Mouse (Mus musculus): ENCODE results near the gene Leprot. TPM values are rescaled to one million over a fixed set of nuclear protein-coding genes. Genes with fewer than 3 reads are reported as not detected.

Leprot gene
- total and polyA plus RNA-seq, 3 experiments, result 51.5 to 51.7 TPM; not detected in 1

DNA sequence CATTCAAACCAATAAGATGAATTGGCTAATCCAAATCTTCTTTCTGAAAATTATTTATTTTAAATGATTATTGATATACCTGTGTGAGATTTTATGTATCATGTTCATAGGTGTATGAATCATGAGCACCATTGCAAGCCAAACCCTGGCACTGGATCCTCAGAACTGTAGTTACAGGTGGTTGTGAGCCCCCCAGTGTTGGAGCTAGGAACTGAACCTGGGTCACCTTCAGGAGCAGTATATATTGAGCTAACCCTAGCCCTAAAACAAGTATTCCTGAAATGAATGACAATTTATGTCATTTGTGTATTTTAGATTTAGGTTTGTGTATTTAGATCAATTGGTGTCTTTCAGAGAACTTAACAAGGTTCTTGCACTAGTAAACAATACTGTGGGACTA lies 45.8 kb upstream of the Leprot start:
- H3K79me2 ChIP-seq (ENCODE audit: control insufficient read depth, insufficient read depth, low read length, poor library complexity), result no peaks in the 10 kb centered on the region
- peaks cover 0 to 4% of the 10 kb centered on the region in 2 experiments; a peak in 2 of 4 replicates for H3K36me3 ChIP-seq (ENCODE audit: control insufficient read depth in 1 of 2, insufficient read depth in 2 of 2, low read length in 2 of 2)
- H3K27ac ChIP-seq (ENCODE audit: control insufficient read depth, low read depth, low read length), result no peak overlapping the region
- no peaks in the 10 kb centered on the region for H3K27me3 ChIP-seq (ENCODE audit: control insufficient read depth in 1 of 2, insufficient read depth in 2 of 2, low read length in 2 of 2)
- no peak for TF ChIP-seq MYC (IDR thresholded peaks at IDR 0.05; ENCODE audit: low read depth, low read length)
- peak; percentile 65 for TF ChIP-seq SMC3 (IDR thresholded peaks at IDR 0.05; ENCODE audit: low read depth, low read length)
- peak; percentile 37 for TF ChIP-seq RAD21 (IDR thresholded peaks at IDR 0.05; ENCODE audit: low read depth, low read length)
- no peak for TF ChIP-seq MAZ (IDR thresholded peaks at IDR 0.05; ENCODE audit: low read depth, low read length)
- peak; percentile 29 to 57 (median 40); a peak in 5 of 6 replicates for TF ChIP-seq CTCF (IDR thresholded peaks at IDR 0.05 in 2 of 3, conservative IDR thresholded peaks at IDR 0.05 in 1 of 3; ENCODE audit: control insufficient read depth in 1 of 3, insufficient read depth in 1 of 3, low read depth in 2 of 3, low read length in 3 of 3, poor library complexity in 1 of 3, severe bottlenecking in 1 of 3)
- no peak for TF ChIP-seq JUND (IDR thresholded peaks at IDR 0.05; ENCODE audit: low read depth, low read length)
- no peak for TF ChIP-seq GATA1 (IDR thresholded peaks at IDR 0.05; ENCODE audit: low read depth, low read length)
- no peak for TF ChIP-seq ETS1 (IDR thresholded peaks at IDR 0.05; ENCODE audit: low read depth, low read length)
- TF ChIP-seq USF1 (IDR thresholded peaks at IDR 0.05; ENCODE audit: low read depth, low read length), result no peak
- no peak for TF ChIP-seq MAFK (IDR thresholded peaks at IDR 0.05; ENCODE audit: borderline replicate concordance, low read depth, low read length)
- TF ChIP-seq KAT2A (conservative IDR thresholded peaks at IDR 0.05; ENCODE audit: low read depth, low read length), result no peak
- H3K9me3 ChIP-seq (replicated peaks; ENCODE audit: insufficient read depth, low read length), result no peaks in the 10 kb centered on the region
- no peaks in the 10 kb centered on the region for H3K4me1 ChIP-seq (ENCODE audit: control insufficient read depth in 1 of 2, insufficient read depth in 2 of 2, low read length in 2 of 2)
- no peak overlapping the region for H3K4me3 ChIP-seq (ENCODE audit: control insufficient read depth in 1 of 2, insufficient read depth in 1 of 2, low read depth in 2 of 2, low read length in 2 of 2)
- H3K9ac ChIP-seq (ENCODE audit: control insufficient read depth, low read depth, low read length, poor library complexity, severe bottlenecking), result no peak overlapping the region
- DNase-seq (ENCODE audit: low read depth, low spot score), result peak; percentile 41

DNA sequence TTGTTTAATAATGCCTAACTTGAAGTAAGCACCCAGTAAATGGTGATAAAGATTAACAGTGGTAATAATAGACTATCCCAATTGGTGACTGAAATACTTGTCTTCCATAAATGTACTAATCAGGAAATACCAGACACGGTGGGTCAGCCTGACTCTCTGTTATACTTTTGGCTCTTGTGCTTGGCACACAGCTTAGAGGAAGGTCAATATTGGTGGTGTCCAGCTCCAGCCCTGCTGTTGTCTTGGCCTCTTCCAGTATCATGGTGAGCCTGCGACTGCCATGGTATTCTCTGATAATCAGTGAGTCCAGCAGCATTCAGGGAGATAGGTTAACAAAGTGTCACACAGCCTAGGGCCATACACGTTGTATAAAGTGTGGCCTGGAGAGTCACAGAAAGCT lies 43.9 kb upstream of the Leprot start:
- no peak for TF ChIP-seq ETS1 (IDR thresholded peaks at IDR 0.05; ENCODE audit: low read depth, low read length)
- TF ChIP-seq EP300 (IDR thresholded peaks at IDR 0.05; ENCODE audit: low read depth in 1 of 2, low read length in 2 of 2), result no peak
- no peak for TF ChIP-seq ZC3H11A (IDR thresholded peaks at IDR 0.05; ENCODE audit: low read depth, low read length)
- TF ChIP-seq RCOR1 (IDR thresholded peaks at IDR 0.05; ENCODE audit: low read depth, low read length), result no peak
- no peak for TF ChIP-seq MYB (IDR thresholded peaks at IDR 0.05; ENCODE audit: low read depth, low read length)
- no peak for TF ChIP-seq POLR2A (IDR thresholded peaks at IDR 0.05; ENCODE audit: control insufficient read depth in 1 of 2, insufficient read depth in 1 of 2, low read depth in 1 of 2, low read length in 2 of 2, poor library complexity in 1 of 2)
- no peak for TF ChIP-seq POLR2AphosphoS2 (IDR thresholded peaks at IDR 0.05; ENCODE audit: low read length)
- TF ChIP-seq TCF12 (IDR thresholded peaks at IDR 0.05; ENCODE audit: low read depth, low read length), result no peak
- no peak for TF ChIP-seq KAT2A (conservative IDR thresholded peaks at IDR 0.05; ENCODE audit: low read depth, low read length)
- no peak for TF ChIP-seq ZMIZ1 (IDR thresholded peaks at IDR 0.05; ENCODE audit: low read depth, low read length)
- no peak for TF ChIP-seq MEF2A (IDR thresholded peaks at IDR 0.05; ENCODE audit: extremely low read depth, insufficient replicate concordance, low read depth, low read length, poor library complexity, severe bottlenecking)
- no peak for TF ChIP-seq SMC3 (IDR thresholded peaks at IDR 0.05; ENCODE audit: low read depth, low read length)
- TF ChIP-seq E2F4 (IDR thresholded peaks at IDR 0.05; ENCODE audit: borderline replicate concordance, low read depth, low read length), result no peak
- TF ChIP-seq MAZ (IDR thresholded peaks at IDR 0.05; ENCODE audit: low read depth, low read length), result no peak
- no peak for TF ChIP-seq TBP (IDR thresholded peaks at IDR 0.05; ENCODE audit: low read depth, low read length)
- TF ChIP-seq RAD21 (IDR thresholded peaks at IDR 0.05; ENCODE audit: low read depth, low read length), result no peak
- TF ChIP-seq CHD2 (IDR thresholded peaks at IDR 0.05; ENCODE audit: low read length), result no peak
- no peak for TF ChIP-seq JUND (IDR thresholded peaks at IDR 0.05; ENCODE audit: low read depth, low read length)
- Histone ChIP-seq H3K4me3 (ENCODE audit: control insufficient read depth in 1 of 2, insufficient read depth in 1 of 2, low read depth in 2 of 2, low read length in 2 of 2) (no peak overlapping the region), H3K9me3 (replicated peaks; ENCODE audit: insufficient read depth, low read length) (no peaks in the 10 kb centered on the region), H3K4me1 (ENCODE audit: control insufficient read depth in 1 of 2, insufficient read depth in 2 of 2, low read length in 2 of 2) (no peaks in the 10 kb centered on the region), H3K9ac (ENCODE audit: control insufficient read depth, low read depth, low read length, poor library complexity, severe bottlenecking) (no peak overlapping the region), H3K36me3 (ENCODE audit: control insufficient read depth in 1 of 2, insufficient read depth in 2 of 2, low read length in 2 of 2) (peaks cover 0 to 1% of the 10 kb centered on the region in 2 experiments; a peak in 2 of 4 replicates), H3K27me3 (ENCODE audit: control insufficient read depth in 1 of 2, insufficient read depth in 2 of 2, low read length in 2 of 2) (no peaks in the 10 kb centered on the region), H3K79me2 (ENCODE audit: control insufficient read depth, insufficient read depth, low read length, poor library complexity) (no peaks in the 10 kb centered on the region), H3K27ac (ENCODE audit: control insufficient read depth, low read depth, low read length) (no peak overlapping the region)
- no peak for DNase-seq (ENCODE audit: low read depth, low spot score)

All from MEL (cell line).